Mouse (Mus musculus): ENCODE measurements at regions not wholly inside any gene's neighbourhood (a gene's known extent, or its start where the extent isn't known, plus 50 kb on each side); places are given as distances from the start of the nearest gene placed in this dataset.

DNA sequence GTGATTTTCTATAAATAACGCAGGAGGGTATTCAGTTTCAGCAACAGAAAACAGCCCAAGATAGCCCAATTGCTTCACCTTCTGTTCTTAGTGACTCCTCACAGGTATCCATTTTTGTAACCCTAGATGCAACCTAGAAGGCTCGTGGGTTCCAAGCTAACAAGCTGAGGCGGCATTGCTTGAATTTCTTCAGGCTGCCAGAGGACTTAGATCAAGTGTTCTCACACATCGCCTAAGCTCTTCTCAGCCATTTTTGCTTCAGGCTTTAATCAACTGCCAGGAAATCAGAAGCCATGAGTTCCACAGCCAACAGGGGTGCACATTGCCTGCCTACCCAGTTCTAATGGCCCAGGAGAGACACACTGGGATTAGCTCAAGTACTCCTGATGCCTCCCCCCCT is 206.7 kb downstream of the Sec61b start:
- TF ChIP-seq CTCF (IDR thresholded peaks at IDR 0.05; ENCODE audit: borderline replicate concordance, control insufficient read depth, extremely low read depth, insufficient read depth, low read length, poor library complexity) (no peak), POLR2A (IDR thresholded peaks at IDR 0.05; ENCODE audit: control insufficient read depth, extremely low read depth, insufficient read depth, low read length, poor library complexity) (no peak)
